Mouse (Mus musculus): ENCODE measurements at regions not wholly inside any gene's neighbourhood (a gene's known extent, or its start where the extent isn't known, plus 50 kb on each side); places are given as distances from the start of the nearest gene placed in this dataset.

DNA sequence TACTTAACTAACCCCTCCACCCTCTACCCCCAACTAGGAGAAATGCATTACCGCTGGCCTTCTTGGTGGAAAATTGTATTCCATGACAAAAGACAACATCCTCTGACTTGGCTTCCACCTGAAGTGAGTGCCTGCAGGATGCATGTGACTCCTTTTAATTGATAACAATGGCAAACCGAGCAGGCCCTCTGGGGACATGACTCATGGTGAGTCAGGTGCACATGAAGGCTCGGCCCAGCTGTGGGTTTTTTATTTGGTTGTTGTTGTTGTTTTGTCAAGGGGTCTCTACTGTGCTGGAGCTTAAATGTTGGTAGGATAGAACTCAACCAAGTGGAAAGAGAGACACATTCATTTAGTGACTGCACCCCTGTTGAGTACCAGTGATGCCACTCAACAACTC is 109.2 kb upstream of the Cxcr4 start:
- WGBS = 63% methylated on average over 3 of the region's 3 CpGs
- no peak overlapping the region for H3K9ac ChIP-seq (ENCODE audit: low read depth, low read length)

GRCm38 (mm10) chr1:128697962-128698361 is 105.9 kb upstream of the Cxcr4 start:
- no peak overlapping the region for H3K27ac ChIP-seq (ENCODE audit: low read length)
- H3K4me2 ChIP-seq (ENCODE audit: low read length) = no peak overlapping the region
- no peak overlapping the region for H3K9ac ChIP-seq (ENCODE audit: low read depth, low read length)
- H3K4me1 ChIP-seq (ENCODE audit: control insufficient read depth, insufficient read depth, low read length) = no peaks in the 10 kb centered on the region
- no peak overlapping the region for H3K4me3 ChIP-seq (ENCODE audit: low read depth, low read length)
- ATAC-seq = no peak
- WGBS = 88% methylated on average over 4 of the region's 4 CpGs
- H3K9me3 ChIP-seq (replicated peaks; ENCODE audit: control insufficient read depth, low read length, poor library complexity, severe bottlenecking) = no peaks in the 10 kb centered on the region
- no peaks in the 10 kb centered on the region for H3K36me3 ChIP-seq (ENCODE audit: control insufficient read depth, insufficient read depth, low read length)
- no peaks in the 10 kb centered on the region for H3K27me3 ChIP-seq (ENCODE audit: control insufficient read depth, insufficient read depth, low read depth, low read length)

More for the DNA sequence above, 109.2 kb upstream of the Cxcr4 start:
- H3K4me3 ChIP-seq (ENCODE audit: low read depth, low read length) = no peak overlapping the region
- H3K9me3 ChIP-seq (replicated peaks; ENCODE audit: control insufficient read depth, low read length, poor library complexity, severe bottlenecking) = no peaks in the 10 kb centered on the region
- no peaks in the 10 kb centered on the region for H3K36me3 ChIP-seq (ENCODE audit: control insufficient read depth, insufficient read depth, low read length)
- H3K27ac ChIP-seq (ENCODE audit: low read length) = no peak overlapping the region
- no peaks in the 10 kb centered on the region for H3K27me3 ChIP-seq (ENCODE audit: control insufficient read depth, insufficient read depth, low read depth, low read length)
- ATAC-seq = no peak
- H3K4me1 ChIP-seq (ENCODE audit: control insufficient read depth, insufficient read depth, low read length) = no peaks in the 10 kb centered on the region
- no peak overlapping the region for H3K4me2 ChIP-seq (ENCODE audit: low read length)

DNA sequence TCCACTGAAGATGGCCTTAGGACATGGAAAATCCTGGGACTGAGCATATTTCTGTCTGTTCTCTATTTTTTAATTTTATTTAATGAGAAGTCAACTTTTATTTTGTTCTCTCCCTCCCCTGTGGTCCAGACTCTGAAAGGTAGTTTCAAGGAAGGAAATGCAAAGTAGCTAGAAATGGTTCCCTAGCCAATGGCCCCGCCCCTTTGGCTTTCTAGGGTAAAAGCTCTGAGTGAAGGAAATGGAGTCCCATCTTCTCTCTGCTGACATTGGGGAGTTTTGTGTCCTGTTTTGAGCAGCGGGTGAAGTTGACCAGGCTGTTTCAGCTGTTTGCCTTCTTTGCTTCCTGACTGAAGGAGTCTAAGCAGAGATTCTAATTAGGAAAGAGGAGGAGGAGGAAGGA is 103.8 kb upstream of the Cxcr4 start:
- no peak for ATAC-seq
- Histone ChIP-seq H3K27me3 (ENCODE audit: control insufficient read depth, insufficient read depth, low read depth, low read length) (no peaks in the 10 kb centered on the region), H3K4me2 (ENCODE audit: low read length) (no peak overlapping the region), H3K4me1 (ENCODE audit: control insufficient read depth, insufficient read depth, low read length) (no peaks in the 10 kb centered on the region), H3K36me3 (ENCODE audit: control insufficient read depth, insufficient read depth, low read length) (no peaks in the 10 kb centered on the region), H3K4me3 (ENCODE audit: low read depth, low read length) (no peak overlapping the region), H3K9ac (ENCODE audit: low read depth, low read length) (no peak overlapping the region), H3K27ac (ENCODE audit: low read length) (no peak overlapping the region), H3K9me3 (replicated peaks; ENCODE audit: control insufficient read depth, low read length, poor library complexity, severe bottlenecking) (no peaks in the 10 kb centered on the region)
- 87% methylated on average over 2 of the region's 2 CpGs for WGBS

DNA sequence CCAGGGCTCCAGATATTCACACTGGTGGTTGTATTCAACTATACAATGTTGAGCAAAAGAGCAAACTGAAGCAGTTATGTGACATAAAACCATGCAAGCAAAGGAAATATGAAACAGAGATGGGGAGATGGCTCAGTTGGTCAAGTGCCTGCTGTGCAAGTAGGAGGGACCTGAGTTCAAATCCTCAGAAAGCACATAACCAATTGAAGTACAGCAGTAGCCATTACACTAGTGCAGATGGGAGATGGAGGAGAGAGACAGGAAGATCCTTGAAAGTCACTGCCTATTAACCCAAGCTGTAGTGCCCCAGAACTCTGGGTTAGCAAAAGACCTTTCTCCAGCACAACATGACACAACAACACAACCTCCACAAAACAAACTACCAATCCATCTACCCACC is 100.7 kb upstream of the Cxcr4 start:
- no peak overlapping the region for H3K9ac ChIP-seq (ENCODE audit: low read depth, low read length)
- H3K36me3 ChIP-seq (ENCODE audit: control insufficient read depth, insufficient read depth, low read length) = no peaks in the 10 kb centered on the region
- no peak for ATAC-seq
- H3K4me1 ChIP-seq (ENCODE audit: control insufficient read depth, insufficient read depth, low read length) = no peaks in the 10 kb centered on the region; the same call in 1 of the 2 replicates
- H3K4me2 ChIP-seq (ENCODE audit: low read length) = no peak overlapping the region
- H3K27me3 ChIP-seq (ENCODE audit: control insufficient read depth, insufficient read depth, low read depth, low read length) = no peaks in the 10 kb centered on the region
- no peak overlapping the region for H3K27ac ChIP-seq (ENCODE audit: low read length)
- no peak overlapping the region for H3K4me3 ChIP-seq (ENCODE audit: low read depth, low read length)
- H3K9me3 ChIP-seq (replicated peaks; ENCODE audit: control insufficient read depth, low read length, poor library complexity, severe bottlenecking) = no peaks in the 10 kb centered on the region

DNA sequence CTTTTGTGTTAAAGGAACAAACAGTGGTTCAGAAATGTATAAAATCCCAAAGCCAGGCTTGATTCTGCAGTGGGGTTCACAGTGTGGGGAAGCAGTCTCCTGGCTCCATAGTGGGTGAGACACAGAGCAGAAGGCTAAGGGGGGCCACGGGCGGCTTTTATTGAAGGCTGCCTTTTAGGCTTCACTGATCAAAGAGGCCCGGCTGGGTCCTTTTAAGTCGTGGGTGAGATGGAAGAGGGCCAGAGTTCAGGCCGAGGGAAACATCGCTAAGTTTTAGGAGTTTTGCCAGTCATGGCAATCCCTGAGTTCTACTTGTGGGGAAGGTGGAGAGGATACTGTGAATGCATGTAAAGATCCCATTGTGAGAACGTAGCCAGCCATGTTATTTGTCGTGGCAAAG is 100.2 kb upstream of the Cxcr4 start:
- no peak overlapping the region for H3K4me3 ChIP-seq (ENCODE audit: low read depth, low read length)
- ATAC-seq = no peak
- no peaks in the 10 kb centered on the region for H3K27me3 ChIP-seq (ENCODE audit: control insufficient read depth, insufficient read depth, low read depth, low read length)
- H3K9me3 ChIP-seq (replicated peaks; ENCODE audit: control insufficient read depth, low read length, poor library complexity, severe bottlenecking) = no peaks in the 10 kb centered on the region
- no peaks in the 10 kb centered on the region for H3K36me3 ChIP-seq (ENCODE audit: control insufficient read depth, insufficient read depth, low read length)
- H3K27ac ChIP-seq (ENCODE audit: low read length) = no peak overlapping the region
- 5% methylated on average over 8 of the region's 8 CpGs for WGBS
- H3K4me1 ChIP-seq (ENCODE audit: control insufficient read depth, insufficient read depth, low read length) = peaks cover under 1% of the 10 kb centered on the region
- no peak overlapping the region for H3K4me2 ChIP-seq (ENCODE audit: low read length)
- H3K9ac ChIP-seq (ENCODE audit: low read depth, low read length) = no peak overlapping the region

- 0 out of 2 replicates have a peak, but pooled peaks have one; percentile 46 for ATAC-seq
- Histone ChIP-seq H3K9ac (ENCODE audit: low read depth, low read length) (no peak overlapping the region), H3K4me3 (ENCODE audit: low read depth, low read length) (no peak overlapping the region), H3K9me3 (replicated peaks; ENCODE audit: control insufficient read depth, low read length, poor library complexity, severe bottlenecking) (no peaks in the 10 kb centered on the region), H3K4me2 (ENCODE audit: low read length) (no peak overlapping the region), H3K27me3 (ENCODE audit: control insufficient read depth, insufficient read depth, low read depth, low read length) (no peaks in the 10 kb centered on the region), H3K4me1 (ENCODE audit: control insufficient read depth, insufficient read depth, low read length) (peaks cover 4% of the 10 kb centered on the region), H3K27ac (ENCODE audit: low read length) (no peak overlapping the region), H3K36me3 (ENCODE audit: control insufficient read depth, insufficient read depth, low read length) (no peaks in the 10 kb centered on the region)
- WGBS = 8% methylated on average over 9 of the region's 9 CpGs
These were observed 95.3 kb upstream of the Cxcr4 start for GRCm38 (mm10) chr1:128687236-128687927.

DNA sequence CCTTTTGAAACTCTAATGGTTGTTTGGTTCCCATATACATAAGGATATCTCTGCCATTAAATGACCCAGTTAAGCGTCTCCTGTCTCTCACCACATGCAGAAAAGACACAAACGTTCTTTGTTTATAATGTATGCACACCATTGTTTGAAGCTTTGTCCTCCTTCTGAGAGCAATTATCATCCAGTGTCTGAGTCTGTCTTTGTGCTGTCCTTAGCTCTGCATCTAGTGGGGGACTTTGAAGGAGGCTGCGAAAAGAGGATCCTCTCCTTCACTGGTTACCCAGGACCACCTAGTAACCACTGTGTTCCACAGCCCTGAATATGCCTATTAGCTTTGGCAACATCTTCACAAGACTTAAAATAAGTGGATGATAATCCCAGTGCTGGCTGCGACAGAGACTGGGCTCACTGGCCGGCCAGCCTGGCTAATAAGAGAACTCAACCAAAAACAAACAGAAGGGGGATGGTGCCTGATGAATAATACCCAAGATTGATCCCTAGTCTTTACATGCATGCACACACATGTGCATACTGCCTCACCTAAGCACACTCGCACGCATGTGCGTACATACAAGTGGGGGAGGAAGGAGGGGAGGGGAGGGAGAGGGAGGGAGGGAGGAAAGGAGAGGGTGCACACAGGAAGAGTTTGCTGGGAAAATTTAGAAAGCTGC is 93.5 kb upstream of the Cxcr4 start:
- H3K36me3 ChIP-seq (ENCODE audit: control insufficient read depth, insufficient read depth, low read length) = no peaks in the 10 kb centered on the region
- H3K4me3 ChIP-seq (ENCODE audit: low read depth, low read length) = no peak overlapping the region
- peaks cover 4% of the 10 kb centered on the region for H3K4me1 ChIP-seq (ENCODE audit: control insufficient read depth, insufficient read depth, low read length)
- H3K27ac ChIP-seq (ENCODE audit: low read length) = no peak overlapping the region
- H3K9ac ChIP-seq (ENCODE audit: low read depth, low read length) = no peak overlapping the region
- ATAC-seq = no peak
- WGBS = 26% methylated on average over 8 of the region's 8 CpGs
- H3K9me3 ChIP-seq (replicated peaks; ENCODE audit: control insufficient read depth, low read length, poor library complexity, severe bottlenecking) = no peaks in the 10 kb centered on the region
- no peak overlapping the region for H3K4me2 ChIP-seq (ENCODE audit: low read length)
- H3K27me3 ChIP-seq (ENCODE audit: control insufficient read depth, insufficient read depth, low read depth, low read length) = no peaks in the 10 kb centered on the region

DNA sequence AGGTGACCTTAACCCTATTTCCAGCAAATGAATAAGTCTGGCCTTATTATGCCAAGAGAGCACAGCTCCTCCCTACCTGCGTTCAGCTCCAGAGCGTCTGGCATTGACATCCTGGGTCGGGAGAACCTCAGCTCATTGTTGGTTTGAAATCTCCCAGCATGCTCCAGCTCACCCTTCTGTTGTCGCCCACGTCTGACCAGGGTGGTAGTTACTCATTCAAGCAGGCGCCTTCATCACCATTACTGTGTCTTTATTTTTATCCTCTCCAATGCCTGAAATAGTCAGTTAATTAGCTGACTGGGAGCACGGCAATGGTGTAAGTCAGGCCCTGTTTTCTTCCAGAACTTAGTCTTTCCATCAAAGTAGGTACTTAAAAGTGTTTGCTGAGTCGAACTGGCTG is 90.8 kb upstream of the Cxcr4 start:
- no peak for ATAC-seq
- no peak overlapping the region for H3K4me2 ChIP-seq (ENCODE audit: low read length)
- peaks cover 11% of the 10 kb centered on the region for H3K4me1 ChIP-seq (ENCODE audit: control insufficient read depth, insufficient read depth, low read length)
- H3K9me3 ChIP-seq (replicated peaks; ENCODE audit: control insufficient read depth, low read length, poor library complexity, severe bottlenecking) = no peaks in the 10 kb centered on the region
- no peak overlapping the region for H3K4me3 ChIP-seq (ENCODE audit: low read depth, low read length)
- WGBS = 71% methylated on average over 8 of the region's 8 CpGs
- no peak overlapping the region for H3K9ac ChIP-seq (ENCODE audit: low read depth, low read length)
- H3K36me3 ChIP-seq (ENCODE audit: control insufficient read depth, insufficient read depth, low read length) = no peaks in the 10 kb centered on the region
- H3K27me3 ChIP-seq (ENCODE audit: control insufficient read depth, insufficient read depth, low read depth, low read length) = no peaks in the 10 kb centered on the region
- no peak overlapping the region for H3K27ac ChIP-seq (ENCODE audit: low read length)

DNA sequence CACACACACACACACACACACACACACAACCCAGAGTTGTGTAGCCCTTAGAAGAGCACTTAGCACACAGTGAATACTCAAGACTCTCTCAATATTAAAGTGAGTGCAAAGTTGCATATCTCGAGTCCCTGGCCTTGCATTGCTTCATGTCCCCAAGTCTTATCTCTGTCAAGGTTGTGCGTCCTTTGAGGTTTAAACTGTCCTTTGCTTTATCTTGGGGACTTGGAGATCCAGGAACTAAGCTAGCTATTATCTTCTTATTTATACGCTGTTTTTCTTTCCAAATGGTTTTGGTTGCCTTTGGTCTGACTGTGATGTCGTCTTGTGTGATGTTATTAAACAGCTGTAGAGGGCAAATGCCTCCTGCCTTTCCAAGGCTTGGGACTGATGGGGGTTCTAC is 89.2 kb upstream of the Cxcr4 start:
- Histone ChIP-seq H3K4me1 (ENCODE audit: control insufficient read depth, insufficient read depth, low read length) (peaks cover 7% of the 10 kb centered on the region), H3K27ac (ENCODE audit: low read length) (no peak overlapping the region), H3K27me3 (ENCODE audit: control insufficient read depth, insufficient read depth, low read depth, low read length) (no peaks in the 10 kb centered on the region), H3K36me3 (ENCODE audit: control insufficient read depth, insufficient read depth, low read length) (no peaks in the 10 kb centered on the region), H3K9me3 (replicated peaks; ENCODE audit: control insufficient read depth, low read length, poor library complexity, severe bottlenecking) (no peaks in the 10 kb centered on the region), H3K4me3 (ENCODE audit: low read depth, low read length) (no peak overlapping the region), H3K9ac (ENCODE audit: low read depth, low read length) (no peak overlapping the region), H3K4me2 (ENCODE audit: low read length) (no peak overlapping the region)
- no peak for ATAC-seq
- WGBS = 68% methylated on average over 4 of the region's 4 CpGs

All from midbrain, embryonic 16.5 days (tissue).